Mouse (Mus musculus) right cerebral cortex, postnatal 10 days (tissue): Measurements from ENCODE around the gene Adam15.
A peak's percentile ranks its signal among the peaks of the same experiment; 100 is the strongest.

ENCODE experiments used
- DNase-seq, 2 experiments: peaks; one replicate each; pipeline ENCODE4 v3.0.0; 2021; ENCODE audit warnings: low spot score in 2 of 2

Adam15 gene

DNA sequence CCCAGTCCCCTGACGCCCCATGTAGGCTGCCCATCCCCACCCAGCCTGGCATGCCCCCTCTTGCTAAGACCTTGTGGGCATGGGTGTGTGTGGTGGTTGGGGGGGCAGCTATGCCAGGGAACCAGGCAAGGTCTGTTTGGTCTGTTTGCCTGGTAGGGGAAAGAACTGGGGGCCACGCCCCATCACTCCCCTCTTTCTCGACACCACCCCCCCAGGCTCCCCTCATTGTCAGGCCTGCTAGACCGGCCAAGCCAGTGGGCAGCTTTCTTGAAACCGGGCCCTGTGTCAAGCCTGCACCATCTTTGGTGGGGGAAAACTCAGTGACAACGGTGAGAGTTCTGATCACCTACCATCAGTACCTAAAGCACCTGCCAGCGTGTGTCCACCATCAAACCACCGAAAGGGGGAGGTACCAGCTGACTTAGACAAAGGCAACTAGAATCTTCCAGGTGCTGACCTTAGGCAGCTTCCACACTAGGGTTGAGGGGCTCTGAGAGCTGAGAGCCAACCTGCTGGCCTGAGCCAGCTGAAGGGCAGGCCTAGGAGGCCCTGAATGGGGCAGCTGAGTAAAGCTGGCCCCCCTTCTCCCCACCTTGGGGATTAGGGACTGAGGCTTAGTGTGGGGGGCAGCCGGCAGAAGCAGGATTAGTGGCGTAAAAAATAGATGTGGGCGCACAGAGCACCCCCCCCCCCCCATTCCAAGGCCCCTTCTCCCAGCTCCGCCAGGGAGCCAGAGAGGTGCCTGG, 34.7 kb upstream of the Adam15 start:
- no peak for DNase-seq

DNA sequence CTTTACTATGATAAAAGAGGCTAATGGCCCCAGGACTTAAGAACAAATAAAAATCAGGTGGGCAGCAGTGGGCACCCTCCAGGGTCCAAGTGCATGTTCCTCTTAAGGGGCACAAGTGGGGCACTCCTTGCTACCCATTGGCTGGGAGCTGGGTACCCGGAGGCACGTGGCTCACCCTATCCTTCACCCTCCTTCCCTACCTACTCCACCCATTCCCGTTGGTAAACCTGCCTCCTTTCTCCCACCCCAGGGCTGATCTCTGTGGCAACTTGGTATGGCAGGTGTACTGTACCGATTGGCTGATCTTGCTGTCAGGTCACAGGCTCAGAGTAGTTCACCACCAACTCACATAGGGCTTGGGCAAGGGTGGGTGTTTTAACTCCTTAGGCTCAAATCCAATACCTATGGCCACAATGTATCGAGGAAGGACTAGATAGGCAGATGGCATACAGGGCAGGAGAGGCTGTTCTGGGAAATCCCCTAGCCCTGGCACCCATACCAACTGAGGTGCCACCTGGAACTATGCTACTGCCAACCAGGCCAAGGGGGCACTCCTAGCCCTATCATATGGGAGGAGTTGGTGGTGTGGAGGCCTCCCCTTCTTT, 34.0 kb upstream of the Adam15 start:
- no peak for DNase-seq

DNA sequence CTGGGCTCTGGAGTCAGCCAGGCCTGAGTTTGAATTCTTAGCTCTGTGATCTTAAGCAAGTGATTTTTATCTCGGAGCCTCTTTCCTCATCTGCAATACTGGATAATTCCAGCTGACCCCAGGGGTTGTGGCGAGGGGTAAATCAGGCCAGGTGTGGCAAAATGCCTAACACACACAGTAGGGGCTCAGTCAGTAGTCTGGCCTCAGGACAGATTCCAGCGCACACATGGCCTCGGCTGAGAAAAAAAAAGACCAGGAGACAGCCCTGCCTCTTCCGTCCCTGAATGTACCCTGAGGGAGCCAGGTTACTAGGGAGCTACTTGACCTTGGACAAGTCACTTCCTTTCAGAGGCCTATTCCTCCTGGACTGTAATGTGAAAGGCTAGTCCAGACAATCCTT, 33.2 kb upstream of the Adam15 start:
- no peak for DNase-seq

DNA sequence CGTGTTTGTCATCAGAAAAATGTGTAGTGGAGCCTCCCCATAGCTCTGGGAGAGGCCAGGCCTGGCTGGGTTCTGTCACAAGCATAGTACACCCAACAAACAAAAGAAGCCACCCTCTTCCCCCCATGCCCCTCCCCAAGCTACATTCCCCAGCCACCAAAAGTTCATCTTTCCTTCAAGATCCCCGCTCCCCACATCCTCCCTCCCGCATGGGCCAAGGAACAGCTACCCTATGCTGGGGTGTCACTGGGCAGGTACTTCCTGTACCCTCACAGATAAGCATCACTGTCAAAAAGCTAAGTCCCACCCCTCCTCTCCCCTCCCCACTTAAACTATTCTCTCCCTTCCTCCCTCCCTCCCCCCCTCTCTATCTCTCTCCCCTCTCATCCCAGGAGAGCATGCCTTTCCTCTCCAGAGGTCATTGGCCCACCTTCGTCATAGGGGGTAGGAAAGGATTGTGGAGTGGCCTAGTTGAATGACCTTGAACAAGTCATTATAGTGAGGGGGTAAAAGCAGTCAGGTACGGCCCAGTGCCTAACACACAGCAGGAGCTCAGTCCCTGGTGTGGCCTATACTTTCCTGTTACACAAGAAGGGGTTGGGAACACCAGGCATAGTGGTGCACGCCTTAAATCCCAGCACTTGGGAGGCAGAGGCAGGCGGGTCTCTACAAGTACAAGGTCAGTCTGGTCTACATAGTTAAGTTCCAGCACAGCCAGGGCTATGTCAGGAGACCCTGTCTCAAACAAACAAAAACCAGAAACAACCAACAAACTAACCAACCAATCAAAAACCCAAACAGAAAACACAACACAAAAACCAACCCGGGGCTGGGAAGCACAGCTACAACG, 32.5 kb upstream of the Adam15 start:
- no peak for DNase-seq

DNA sequence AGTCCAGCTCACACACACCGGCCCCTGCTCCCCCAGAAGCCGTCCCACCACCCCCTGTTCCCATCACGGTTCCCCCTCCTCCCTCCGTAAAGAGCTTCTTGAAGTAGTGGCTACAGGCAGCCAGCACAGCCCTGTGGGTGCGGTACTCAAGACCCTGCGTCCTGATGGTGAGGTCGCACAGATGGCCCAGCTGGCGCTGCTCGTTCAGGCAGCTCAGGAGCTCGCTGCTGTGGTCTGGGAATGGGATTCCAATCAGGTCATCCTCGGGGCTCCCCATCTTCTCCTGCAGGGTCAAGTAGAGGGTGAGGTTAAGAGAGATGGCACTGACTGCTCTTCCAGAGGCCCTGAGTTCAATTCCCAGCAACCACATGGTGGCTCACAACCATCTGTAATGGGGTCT, 31.4 kb upstream of the Adam15 start:
- no peak for DNase-seq

DNA sequence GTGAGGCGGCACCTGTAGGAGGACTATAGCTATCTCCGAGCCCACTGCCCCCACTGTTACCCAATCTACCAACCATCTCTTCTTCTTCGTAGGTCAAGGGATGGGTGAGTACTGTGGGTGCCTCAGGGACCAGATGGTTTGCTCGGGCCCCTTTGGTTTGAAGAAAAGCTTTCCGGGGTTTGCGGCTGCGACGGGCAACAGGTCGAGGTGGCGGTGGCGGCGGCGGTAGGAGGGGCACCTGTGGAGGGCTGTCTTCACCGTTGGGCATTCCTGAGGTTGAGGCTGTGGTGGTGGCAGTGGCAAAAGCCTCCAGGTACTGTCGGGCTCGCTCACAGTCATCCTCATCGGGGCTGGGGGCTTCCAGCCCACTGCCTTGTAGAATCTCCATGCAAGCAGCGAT, 30.9 kb upstream of the Adam15 start:
- no peak for DNase-seq

DNA sequence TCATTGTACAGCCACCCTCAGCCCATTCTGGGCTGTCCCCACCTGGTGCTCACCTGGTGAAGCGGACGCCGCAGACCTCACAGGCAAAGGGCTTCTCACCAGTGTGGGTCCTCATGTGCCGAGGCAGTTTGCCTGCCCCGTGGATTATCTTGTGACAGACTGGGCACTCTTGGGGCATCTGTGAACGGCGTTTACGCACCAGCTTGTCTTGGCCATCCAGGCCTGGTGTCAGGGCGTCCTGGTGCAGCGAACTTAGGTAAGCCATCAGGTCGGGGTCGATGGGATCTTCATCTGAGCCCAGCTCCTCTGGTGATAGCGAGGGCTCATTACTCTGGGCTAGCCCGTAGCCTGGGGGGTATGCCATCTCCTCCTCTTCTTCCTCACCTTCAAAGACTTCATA, 30.5 kb upstream of the Adam15 start:
- DNase-seq = no peak

DNA sequence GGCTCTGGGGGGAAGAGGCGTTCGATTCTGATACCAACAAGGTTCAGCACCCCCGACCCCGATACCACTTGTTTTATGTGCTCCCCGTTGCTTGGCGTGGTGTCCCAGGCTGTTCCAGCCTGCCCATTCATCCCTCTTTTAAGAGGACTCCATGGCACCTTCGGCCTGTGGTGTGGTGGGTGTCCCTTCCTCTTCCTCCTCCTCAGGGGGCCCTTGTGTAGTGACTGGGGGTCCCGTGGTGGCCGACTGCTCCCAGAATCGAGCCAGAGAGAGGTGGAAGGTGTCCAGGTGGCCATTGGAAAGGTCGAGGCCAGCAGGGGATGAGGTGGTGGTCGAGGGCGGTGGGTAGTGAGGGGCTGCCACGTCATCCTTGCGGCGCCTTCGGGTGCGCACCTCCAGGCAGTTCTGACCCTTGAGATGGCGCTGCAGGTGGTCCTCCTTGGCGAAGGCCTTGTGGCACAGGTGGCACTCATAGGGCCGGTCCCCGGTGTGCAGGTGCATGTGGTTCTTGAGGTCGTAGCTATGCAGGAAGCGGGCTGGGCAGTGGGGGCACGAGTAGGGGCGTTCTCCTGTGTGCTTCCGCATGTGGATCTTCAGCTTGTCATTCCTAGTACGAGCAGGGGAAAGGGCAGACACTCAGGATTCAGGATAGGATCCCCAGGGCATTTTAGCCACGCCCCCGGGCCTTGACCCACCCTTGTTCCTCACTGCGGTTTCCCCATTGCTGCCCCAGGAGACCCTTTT, 29.8 kb upstream of the Adam15 start:
- DNase-seq = peak in 1 of 2 experiments; percentile 36

DNA sequence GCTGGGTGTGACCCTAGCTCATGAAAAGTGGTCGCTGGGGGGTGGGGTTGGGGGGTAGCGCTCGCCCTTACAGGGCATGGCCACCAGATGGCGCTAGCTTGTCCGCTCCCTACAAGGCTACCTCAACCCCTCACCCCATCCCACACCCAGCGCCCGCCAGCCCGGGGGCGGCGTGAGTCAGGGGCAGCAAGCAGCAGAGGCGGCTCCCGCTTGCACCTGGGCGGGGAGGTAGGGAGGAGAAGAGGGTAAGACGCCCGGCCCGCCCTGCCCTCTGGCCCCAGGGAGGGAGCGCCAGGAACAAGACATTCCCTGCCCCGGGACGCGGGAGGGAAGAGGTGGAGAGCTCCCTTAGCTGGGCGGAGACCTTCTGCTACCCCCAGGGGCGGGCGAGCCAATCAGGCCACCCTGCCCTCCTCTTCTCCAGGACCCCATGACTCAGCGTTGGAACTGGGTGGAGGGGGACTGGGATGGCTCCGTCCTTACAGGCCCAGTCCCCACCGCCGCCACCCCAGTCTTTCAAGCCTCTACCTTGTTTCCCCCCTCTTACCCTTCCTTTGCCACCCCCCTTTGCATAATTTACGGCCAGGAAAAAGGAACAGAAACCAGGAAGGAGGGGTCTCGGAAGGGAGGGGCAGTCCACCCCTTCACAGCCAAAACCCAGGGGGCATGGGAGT, 28.7 kb upstream of the Adam15 start:
- peak; percentile 72 to 76 for DNase-seq

DNA sequence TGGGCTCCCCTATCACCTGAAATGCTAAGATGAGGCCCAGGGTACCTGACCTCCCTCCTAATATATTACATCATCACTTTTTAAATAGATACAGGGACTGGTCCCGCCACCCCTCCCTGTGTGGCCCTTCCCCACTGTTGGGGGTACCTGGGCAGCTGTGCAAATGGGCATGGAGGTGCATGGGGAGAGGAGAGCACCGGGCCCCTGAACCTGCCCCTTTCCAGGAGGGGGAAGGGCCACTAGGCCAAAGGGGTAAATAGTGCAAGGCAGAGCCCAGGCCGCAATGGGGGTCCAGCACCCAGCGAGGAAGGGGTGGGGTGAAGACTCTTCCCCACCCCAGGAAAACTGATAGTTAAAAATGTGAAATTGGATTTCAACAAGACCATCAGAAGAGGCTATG, 28.0 kb upstream of the Adam15 start:
- no peak for DNase-seq

DNA sequence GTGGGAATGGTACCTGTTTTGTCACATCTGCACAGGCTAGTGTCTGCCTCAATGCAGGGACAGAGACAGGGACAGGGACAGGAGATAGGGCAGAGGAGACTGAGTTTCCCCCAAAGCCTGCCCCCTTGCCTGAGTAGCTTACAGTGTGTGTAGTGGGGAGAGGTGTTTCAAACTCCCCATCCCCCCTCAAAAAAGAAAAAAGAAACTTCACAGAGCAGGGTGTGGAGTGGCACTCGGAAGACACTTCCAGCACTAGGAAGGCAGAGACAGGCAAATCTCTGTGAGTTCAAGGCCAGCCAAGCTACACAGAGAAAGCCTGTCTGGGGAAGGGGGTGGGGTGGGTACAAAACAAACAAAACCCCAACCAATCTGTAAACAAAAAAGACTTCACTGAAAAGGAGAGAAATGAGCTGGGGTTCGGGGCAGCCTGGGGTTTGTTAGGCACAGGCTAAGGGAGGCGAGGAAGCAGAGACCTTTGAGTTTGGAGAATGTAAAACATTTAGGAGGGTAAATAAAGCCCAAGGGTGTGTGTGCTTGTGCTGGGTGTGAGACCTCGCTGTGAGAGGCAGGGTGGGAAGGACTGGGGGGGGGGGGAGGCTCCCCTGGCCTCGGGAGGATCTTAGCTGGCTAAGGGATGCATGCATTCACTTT, 23.9 kb upstream of the Adam15 start:
- no peak for DNase-seq

DNA sequence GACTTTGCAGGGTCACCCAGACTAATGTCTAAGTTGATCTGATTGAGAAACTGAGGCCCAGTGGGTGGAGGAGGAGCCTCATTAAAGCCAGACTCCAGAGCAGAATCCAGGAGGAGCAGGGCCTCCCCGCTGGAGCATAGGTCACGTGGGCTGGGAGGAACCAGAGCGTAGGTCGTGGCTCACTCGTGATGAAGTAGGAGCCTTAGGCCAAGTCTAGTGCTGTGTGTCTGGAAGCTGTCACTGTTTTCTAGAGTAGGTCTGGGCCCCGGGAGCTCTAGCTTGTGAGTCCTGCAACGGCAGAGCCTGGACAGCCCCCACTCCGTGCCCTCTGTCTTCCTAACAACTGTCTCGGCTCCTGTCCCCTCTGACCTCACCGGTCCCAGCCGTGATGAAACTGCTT, 17.5 kb upstream of the Adam15 start:
- DNase-seq = no peak

DNA sequence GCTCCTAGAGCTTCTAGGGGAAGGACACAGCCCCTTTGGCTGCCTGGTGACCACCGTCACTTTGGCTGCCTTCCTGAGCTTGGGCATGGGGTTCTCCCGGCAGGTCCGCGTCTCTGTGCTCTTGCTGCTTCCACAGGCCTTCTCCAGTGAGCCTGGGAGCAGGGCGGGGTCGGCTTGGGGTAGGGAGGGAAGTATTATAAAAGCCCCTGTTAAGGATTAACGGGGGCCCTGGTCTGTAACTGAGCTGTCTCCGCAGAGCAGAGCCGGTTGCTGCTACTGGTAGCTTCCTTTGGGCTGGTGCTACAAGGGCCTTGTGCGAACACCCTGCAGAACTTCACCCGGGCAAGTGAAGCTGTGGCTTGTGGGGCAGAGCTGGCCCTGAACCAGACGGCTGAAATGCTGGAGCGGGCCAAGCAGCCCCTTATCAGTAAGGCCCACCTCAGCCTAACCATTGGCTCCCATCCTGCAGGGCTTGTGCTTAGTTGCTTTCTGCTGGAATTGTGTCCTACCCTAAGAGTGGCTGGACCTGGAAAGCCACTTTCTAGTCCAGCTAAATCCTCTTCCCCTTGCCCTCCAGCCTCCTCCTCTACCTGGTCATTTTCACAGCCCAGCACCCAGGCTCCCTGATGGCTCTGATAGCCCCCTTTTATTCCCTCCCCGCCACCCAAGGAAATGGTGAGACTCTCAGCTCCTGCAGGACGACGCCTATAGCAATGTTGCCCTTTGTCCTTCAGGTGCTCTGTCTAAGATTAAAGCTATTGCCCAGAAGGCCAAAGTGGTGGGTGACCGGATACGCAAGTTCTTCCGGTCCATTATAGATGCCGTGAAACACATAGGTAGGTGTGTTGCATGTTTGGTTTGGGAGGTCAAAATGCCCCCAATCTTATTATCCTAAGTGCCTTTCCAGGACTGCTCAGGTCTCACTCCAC, 16.0 kb upstream of the Adam15 start:
- DNase-seq = no peak

DNA sequence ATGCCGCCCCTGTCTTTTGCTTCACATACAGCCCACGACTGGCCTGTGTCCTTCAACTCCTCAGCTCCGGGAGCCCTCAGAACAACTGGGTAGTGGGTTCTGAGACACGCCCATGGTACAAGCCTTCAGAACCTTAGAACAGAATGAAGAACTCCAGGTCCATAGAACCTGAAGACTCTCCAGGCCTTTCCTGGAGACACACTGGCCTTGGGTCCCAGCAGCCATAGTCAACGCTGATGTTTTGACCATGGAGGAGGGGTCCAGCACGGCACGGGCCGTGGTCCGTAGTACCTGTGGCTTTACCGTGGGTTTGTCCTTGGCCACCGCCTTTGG, 15.3 kb upstream of the Adam15 start, which contains the start of gene Dcst1:
TSS of gene Dcst1 (minus strand) at position 101 of the 333 bp plus-strand sequence.
- no peak for DNase-seq

DNA sequence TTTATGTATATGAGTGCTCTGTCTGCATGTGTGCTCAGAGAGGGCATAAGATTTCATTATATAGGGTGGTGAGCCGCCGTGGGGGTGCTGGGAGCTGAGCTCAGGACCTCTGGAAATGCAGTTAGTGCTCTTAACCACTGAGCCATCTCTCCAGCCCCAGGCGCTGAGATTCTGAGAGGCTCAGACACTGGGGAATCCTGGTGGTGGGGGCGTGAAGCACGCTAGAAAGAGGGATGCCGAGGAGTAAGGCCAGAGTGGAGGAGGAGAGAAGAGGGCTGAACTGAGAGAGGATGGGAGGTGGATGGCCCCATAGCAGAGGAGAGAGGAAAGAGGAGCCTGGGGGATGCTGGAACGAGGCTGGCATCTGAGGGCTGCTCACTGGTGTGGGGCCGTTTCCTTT, 14.8 kb upstream of the Adam15 start:
- DNase-seq = no peak

DNA sequence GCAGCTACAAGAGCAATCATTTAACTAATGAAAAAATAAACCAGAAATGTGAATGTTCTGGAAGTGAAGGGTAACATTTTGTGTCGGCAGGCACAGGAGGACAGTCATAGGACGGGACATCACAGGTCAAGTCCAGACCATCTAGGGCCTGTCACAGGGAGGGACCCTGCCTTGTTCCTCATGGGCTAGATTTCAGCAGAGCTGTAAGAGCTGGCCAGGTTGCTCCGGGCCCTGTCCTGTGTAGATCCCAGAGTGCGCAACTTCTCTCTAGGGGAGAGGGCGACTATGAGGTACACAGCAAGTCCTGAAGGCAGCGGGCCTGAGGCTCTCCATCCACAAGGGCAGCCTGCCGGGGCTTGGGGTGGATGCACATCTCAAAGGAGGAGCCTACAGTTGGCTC, 11.9 kb upstream of the Adam15 start, which contains the start of gene Dcst2:
TSS of gene Dcst2 (plus strand) at position 301 of the 400 bp plus-strand sequence.
- DNase-seq = no peak

DNA sequence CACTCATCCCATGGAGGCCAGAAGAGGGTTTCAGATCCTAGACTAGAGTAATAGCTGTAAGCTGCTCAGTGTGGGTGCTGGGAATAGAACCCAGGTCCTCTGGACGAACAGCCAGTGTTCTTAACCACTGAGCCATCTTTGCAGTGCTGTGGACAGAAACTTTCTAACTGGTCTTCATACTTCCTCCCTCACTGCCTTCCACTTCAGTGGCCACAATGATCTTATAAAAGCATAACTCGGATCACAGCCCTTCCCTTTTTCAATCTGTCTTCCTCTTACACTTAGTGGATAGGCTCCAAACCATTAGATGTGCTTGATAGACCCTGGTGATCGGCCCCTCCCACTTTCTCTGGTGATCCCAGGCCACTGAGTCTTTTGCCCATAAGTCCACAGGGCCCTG, 10.4 kb upstream of the Adam15 start:
- DNase-seq = no peak

DNA sequence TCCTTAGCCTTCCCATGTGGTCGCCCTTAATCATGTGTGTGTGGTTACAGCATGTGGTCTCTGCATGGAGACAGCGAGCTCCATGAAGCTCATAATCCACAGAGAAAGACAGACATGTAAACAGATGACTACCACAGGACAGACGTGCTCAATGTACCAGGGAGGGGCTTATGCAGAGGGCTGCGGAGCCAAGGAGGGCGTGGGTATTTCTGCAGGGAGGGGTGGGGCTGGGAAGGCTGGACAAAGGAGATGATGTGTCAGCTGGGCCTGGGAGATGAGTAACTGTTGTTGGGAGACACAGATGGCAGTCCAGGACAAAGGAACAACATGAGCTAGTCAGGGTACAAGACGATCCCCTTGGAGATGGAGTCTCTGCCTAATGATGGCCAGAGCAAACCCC, 9.8 kb upstream of the Adam15 start:
- DNase-seq = no peak

DNA sequence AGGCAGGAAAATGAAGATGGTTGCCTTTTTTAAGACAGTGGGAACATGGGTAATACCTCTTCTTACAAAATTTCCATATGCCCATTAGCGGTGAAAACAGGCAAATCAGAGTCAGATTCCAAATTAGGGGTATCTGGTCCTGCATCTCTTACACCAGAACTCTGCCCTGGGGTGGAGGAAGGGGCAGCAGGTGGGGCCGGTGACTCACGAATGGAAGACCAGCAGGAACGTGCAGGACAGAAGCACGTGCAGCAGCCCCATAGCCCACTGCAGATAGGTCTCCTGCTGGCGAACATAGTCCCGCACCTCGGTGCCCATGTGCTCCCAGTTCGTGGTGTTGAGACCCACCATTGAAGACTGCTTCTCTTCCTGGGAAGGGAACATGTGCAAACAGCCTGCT, 6.2 kb upstream of the Adam15 start:
- no peak for DNase-seq

DNA sequence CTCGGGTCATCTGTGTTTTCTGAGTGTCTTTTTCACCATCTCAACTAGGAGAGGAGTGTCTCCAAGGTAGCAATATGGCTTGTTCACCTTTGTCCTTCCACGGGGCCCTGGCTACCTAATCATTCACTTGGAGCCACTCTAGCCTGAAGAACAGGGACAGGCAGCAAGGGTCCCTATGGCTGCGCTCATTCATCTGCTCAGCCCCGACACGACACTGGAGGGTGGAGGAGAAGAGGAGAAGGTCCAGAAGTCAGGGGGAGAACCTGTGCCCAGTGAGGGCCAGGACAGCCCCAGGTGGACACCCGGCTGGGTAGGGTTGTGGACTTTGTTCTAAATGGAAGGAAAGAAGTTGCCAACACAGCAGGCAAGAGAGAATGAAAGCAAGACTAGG, 5.7 kb upstream of the Adam15 start:
- no peak for DNase-seq
